Mouse (Mus musculus): ENCODE measurements around the gene Hps6.

- TF ChIP-seq CTCF (IDR thresholded peaks at IDR 0.05; ENCODE audit: insufficient read depth, low read length): no peak
- TF ChIP-seq POLR2A (IDR thresholded peaks at IDR 0.05; ENCODE audit: borderline replicate concordance, extremely low read depth, low read depth, low read length): no peak
Measured at GRCm38 (mm10) chr19:46047426-46047825, 44.1 kb downstream of the Hps6 start.

Measured in lung, adult 2 months (tissue).